Mouse (Mus musculus) urinary bladder, postnatal 36 days (tissue): ENCODE data around the gene Lrp2.

Source experiments
- DNase-seq, 2 experiments: peaks; one replicate each; pipeline ENCODE4 v3.0.0; 2022; ENCODE audit warnings: low spot score in 2 of 2, mixed read lengths in 1 of 2

Gene Lrp2

GRCm38 (mm10) chr2:69530126-69530525 is 55.7 kb downstream of the Lrp2 start:
- DNase-seq: no peak

GRCm38 (mm10) chr2:69520273-69520672 is 65.6 kb downstream of the Lrp2 start:
- DNase-seq: no peak

GRCm38 (mm10) chr2:69518307-69518706 is 67.6 kb downstream of the Lrp2 start:
- DNase-seq: no peak

GRCm38 (mm10) chr2:69511766-69512165 is 74.1 kb downstream of the Lrp2 start:
- no peak for DNase-seq

GRCm38 (mm10) chr2:69500357-69500756 is 85.5 kb downstream of the Lrp2 start:
- DNase-seq: no peak

GRCm38 (mm10) chr2:69493130-69493529 is 92.7 kb downstream of the Lrp2 start:
- no peak for DNase-seq

- DNase-seq: no peak
Measured at GRCm38 (mm10) chr2:69480965-69481364, 104.9 kb downstream of the Lrp2 start.

- DNase-seq: no peak
Measured at GRCm38 (mm10) chr2:69479859-69480258, 106.0 kb downstream of the Lrp2 start.

- no peak for DNase-seq
Measured at GRCm38 (mm10) chr2:69476901-69477300, 109.0 kb downstream of the Lrp2 start.

- no peak for DNase-seq
Measured at GRCm38 (mm10) chr2:69475177-69475576, 110.7 kb downstream of the Lrp2 start.

- DNase-seq: no peak
Measured at GRCm38 (mm10) chr2:69471837-69472236, 114.0 kb downstream of the Lrp2 start.

- DNase-seq: no peak
Measured at GRCm38 (mm10) chr2:69463609-69464008, 122.3 kb downstream of the Lrp2 start.

- no peak for DNase-seq
Measured at GRCm38 (mm10) chr2:69459481-69459880, 126.4 kb downstream of the Lrp2 start.

- DNase-seq: no peak
Measured at GRCm38 (mm10) chr2:69451128-69451527, 134.7 kb downstream of the Lrp2 start.

- DNase-seq: no peak
Measured at GRCm38 (mm10) chr2:69448581-69448980, 137.3 kb downstream of the Lrp2 start.

GRCm38 (mm10) chr2:69445896-69446472 is 139.9 kb downstream of the Lrp2 start:
- DNase-seq: no peak

GRCm38 (mm10) chr2:69441656-69442055 is 144.2 kb downstream of the Lrp2 start:
- no peak for DNase-seq

GRCm38 (mm10) chr2:69428116-69428515 is 157.7 kb downstream of the Lrp2 start:
- peak; percentile 60 to 61 for DNase-seq

GRCm38 (mm10) chr2:69427141-69427540 is 158.7 kb downstream of the Lrp2 start:
- no peak for DNase-seq

GRCm38 (mm10) chr2:69426081-69426480 is 159.8 kb downstream of the Lrp2 start:
- no peak for DNase-seq

GRCm38 (mm10) chr2:69424829-69425228 is 161.0 kb downstream of the Lrp2 start:
- DNase-seq: no peak

- peak in 1 of 2 experiments; percentile 9 for DNase-seq
Measured at GRCm38 (mm10) chr2:69418294-69418881, 167.5 kb downstream of the Lrp2 start.

GRCm38 (mm10) chr2:69415070-69415469 is 170.8 kb downstream of the Lrp2 start:
- no peak for DNase-seq

- no peak for DNase-seq
Measured at GRCm38 (mm10) chr2:69414539-69414938, 171.3 kb downstream of the Lrp2 start.
